Mouse (Mus musculus): Measurements from ENCODE around the gene Hist2h2aa1. TPM values are rescaled to one million over a fixed set of nuclear protein-coding genes. Genes with fewer than 3 reads are reported as not detected.
"Not testable (repeated sequence)": the region's sequence is repeated elsewhere in the genome, so short reads cannot be mapped to it uniquely, and the experiment has no call there.

Gene Hist2h2aa1
- polyA plus RNA-seq, 1 experiment from 2014 or later: 15.5 TPM

DNA sequence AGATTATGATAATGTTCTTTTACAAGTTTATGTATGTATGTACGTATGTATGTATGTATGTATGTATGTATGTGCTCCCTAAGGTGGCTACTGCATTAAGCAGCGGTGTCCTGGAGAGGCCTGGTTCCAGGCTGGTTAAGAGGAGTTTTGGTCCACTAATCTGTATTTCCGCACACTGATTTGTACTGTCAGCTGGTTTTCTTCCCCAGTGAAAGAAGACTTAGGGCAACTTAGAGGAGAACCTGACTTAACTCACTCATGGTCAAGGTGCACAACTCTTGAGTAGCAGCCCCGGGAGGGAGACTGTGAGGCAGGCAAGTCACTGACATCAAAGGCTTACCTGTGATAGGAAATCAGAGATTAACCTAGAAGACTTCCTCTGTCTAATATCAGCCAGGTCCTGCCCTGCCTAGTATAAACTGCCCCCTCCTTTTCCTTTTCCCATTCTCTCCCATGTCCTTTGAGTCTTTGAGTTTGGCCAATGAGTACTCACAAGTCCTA lies 8.4 kb upstream of the Hist2h2aa1 start:
- ATAC-seq (ENCODE audit: insufficient number of reproducible peaks, low FRiP score, low TSS enrichment, low read depth) (no peak), DNase-seq (ENCODE audit: low spot score) (no peak)
- H3K27me3 ChIP-seq (ENCODE audit: control insufficient read depth, insufficient read depth, low read length): no peaks in the 10 kb centered on the region
- H3K9me3 ChIP-seq (ENCODE audit: control insufficient read depth, low read length): no peaks in the 10 kb centered on the region
- H3K4me1 ChIP-seq (ENCODE audit: control insufficient read depth, insufficient read depth, low read length): 0 out of 2 replicates have a peak, but pooled peaks cover 5% of the 10 kb centered on the region
- 83% methylated on average over 4 of the region's 4 CpGs for WGBS
- peak overlapping the region; percentile 40 for H3K4me3 ChIP-seq (ENCODE audit: low read depth, low read length)
- H3K27ac ChIP-seq (replicated peaks; ENCODE audit: low read depth, low read length): peak overlapping the region; percentile 89
- H3K36me3 ChIP-seq (ENCODE audit: control insufficient read depth, insufficient read depth, low read length): no peaks in the 10 kb centered on the region
- H3K9ac ChIP-seq (ENCODE audit: low read length): peak overlapping the region; percentile 78; the same call in 1 of the 2 replicates
- H3K4me2 ChIP-seq (ENCODE audit: low read depth, severe bottlenecking): peak overlapping the region; percentile 60

DNA sequence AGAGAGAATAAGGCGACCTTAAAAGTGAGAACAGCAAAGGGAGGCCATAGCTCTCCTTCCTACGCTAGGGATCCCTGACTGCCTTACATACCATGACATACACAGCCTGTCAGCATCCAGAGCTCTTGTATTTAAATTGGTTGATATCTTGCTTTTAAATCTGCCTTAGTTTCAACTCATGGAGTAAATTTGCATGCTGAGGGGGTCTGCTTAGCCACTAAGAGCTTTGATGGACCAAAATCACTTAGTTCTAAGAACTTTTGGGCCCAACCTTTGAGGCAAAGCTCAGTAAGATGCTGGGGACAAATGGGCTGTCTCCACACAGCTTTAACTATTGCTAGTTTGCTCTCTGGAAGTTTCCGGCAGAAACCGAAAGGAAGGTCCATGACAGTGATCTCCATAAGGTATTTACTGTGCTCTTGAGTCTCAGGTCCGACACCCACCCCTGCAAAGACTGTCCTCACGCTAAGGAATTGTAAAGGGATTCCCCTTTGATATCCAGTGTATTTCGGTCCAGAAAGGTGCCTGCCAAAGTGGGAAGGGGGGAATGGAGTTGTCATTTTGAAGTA lies 7.9 kb upstream of the Hist2h2aa1 start:
- 27% methylated on average over 7 of the region's 7 CpGs for WGBS
- Histone ChIP-seq H3K27me3 (ENCODE audit: control insufficient read depth, insufficient read depth, low read length) (no peaks in the 10 kb centered on the region), H3K9me3 (ENCODE audit: control insufficient read depth, low read length) (no peaks in the 10 kb centered on the region), H3K4me3 (ENCODE audit: low read depth, low read length) (peak overlapping the region; percentile 40), H3K4me1 (ENCODE audit: control insufficient read depth, insufficient read depth, low read length) (0 out of 2 replicates have a peak, but pooled peaks cover 5% of the 10 kb centered on the region), H3K4me2 (ENCODE audit: low read depth, severe bottlenecking) (peak overlapping the region; percentile 60), H3K36me3 (ENCODE audit: control insufficient read depth, insufficient read depth, low read length) (no peaks in the 10 kb centered on the region), H3K9ac (ENCODE audit: low read length) (peak overlapping the region; percentile 78), H3K27ac (replicated peaks; ENCODE audit: low read depth, low read length) (peak overlapping the region; percentile 89)
- peak; percentile 61 for DNase-seq (ENCODE audit: low spot score)
- ATAC-seq (ENCODE audit: insufficient number of reproducible peaks, low FRiP score, low TSS enrichment, low read depth): no peak

DNA sequence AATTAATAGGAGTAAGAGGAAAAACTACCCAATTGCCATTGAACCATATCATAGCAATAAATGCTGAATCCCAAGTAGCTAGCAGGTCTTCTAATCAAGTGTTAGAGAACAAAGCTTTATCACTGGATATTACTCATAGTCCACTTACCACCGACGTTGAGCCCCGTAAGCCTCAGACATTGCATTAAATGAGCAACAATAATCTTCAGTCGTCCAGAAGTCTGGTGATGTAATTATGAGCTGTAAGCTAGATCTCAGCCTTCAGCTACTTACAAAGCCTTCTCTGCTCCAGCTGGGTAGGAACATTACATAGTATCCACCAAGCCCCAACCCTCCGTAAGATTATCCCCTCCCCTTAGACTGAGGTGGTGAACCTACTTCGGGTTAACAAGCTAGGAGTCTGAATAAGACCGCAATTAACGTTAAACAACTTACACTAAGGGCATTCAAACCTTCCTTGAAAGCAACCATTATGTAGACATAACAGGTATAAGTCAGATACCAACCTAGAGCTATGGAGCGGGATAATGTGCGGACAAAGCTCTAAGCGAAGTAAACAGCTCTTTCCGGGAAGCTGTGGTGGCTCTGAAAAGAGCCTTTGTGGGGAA lies 7.3 kb upstream of the Hist2h2aa1 start:
- H3K4me3 ChIP-seq (ENCODE audit: low read depth, low read length): peak overlapping the region; percentile 40
- peak overlapping the region; percentile 89 for H3K27ac ChIP-seq (replicated peaks; ENCODE audit: low read depth, low read length)
- H3K9ac ChIP-seq (ENCODE audit: low read length): peak overlapping the region; percentile 78
- ATAC-seq (ENCODE audit: insufficient number of reproducible peaks, low FRiP score, low TSS enrichment, low read depth): no peak
- no peaks in the 10 kb centered on the region for H3K36me3 ChIP-seq (ENCODE audit: control insufficient read depth, insufficient read depth, low read length)
- H3K9me3 ChIP-seq (ENCODE audit: control insufficient read depth, low read length): no peaks in the 10 kb centered on the region
- peak; percentile 63 for DNase-seq (ENCODE audit: low spot score)
- WGBS: under 1% methylated on average over 12 of the region's 12 CpGs
- peak overlapping the region; percentile 60 for H3K4me2 ChIP-seq (ENCODE audit: low read depth, severe bottlenecking)
- no peaks in the 10 kb centered on the region for H3K27me3 ChIP-seq (ENCODE audit: control insufficient read depth, insufficient read depth, low read length)
- 0 out of 2 replicates have a peak, but pooled peaks cover 7% of the 10 kb centered on the region for H3K4me1 ChIP-seq (ENCODE audit: control insufficient read depth, insufficient read depth, low read length)

DNA sequence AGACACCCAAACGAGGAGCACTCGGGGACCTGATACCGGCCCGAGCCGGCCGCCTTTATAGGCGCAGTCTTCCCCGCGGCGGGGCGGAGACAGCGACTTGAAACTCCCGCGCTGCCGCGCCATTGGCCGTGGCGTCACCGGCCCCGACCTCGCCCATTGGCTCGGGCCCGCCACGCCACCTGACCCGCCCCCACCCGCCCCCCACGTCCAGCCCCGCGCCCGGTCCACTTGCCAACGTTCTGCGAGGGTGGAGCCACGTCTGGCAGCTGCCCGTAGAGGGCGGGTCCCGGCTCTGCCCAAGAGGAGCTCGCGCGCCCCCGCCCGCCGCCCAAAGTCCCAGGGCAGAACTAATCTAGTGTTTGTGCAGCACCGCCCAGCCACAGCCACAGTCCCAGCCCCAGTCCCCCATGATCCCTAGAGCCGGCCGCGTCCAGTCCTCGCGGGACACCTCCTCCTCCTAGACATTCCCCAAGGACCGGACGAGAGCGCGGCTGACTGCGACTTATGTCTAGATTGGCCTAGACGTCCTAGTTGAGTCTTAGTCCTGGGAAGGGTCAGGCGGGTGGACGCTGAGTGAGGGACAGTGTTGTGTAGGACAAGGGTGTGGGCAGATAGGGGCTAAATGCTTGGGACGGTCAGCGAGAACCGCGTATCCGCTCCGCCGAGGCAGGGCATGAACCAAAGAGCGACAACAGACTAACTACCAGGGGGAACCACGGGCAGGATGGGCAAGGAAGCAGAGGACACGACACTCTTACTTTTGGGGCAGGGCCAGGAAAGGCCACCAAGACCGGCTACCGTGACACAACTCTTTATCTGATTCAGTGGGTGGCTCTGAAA lies 6.1 kb upstream of the Hist2h2aa1 start, which contains the start of gene Hist2h3c2:
TSS of gene Hist2h3c2 (minus strand) at position 174 of the 840 bp plus-strand sequence.
- H3K36me3 ChIP-seq (ENCODE audit: control insufficient read depth, insufficient read depth, low read length): not testable (repeated sequence)

DNA sequence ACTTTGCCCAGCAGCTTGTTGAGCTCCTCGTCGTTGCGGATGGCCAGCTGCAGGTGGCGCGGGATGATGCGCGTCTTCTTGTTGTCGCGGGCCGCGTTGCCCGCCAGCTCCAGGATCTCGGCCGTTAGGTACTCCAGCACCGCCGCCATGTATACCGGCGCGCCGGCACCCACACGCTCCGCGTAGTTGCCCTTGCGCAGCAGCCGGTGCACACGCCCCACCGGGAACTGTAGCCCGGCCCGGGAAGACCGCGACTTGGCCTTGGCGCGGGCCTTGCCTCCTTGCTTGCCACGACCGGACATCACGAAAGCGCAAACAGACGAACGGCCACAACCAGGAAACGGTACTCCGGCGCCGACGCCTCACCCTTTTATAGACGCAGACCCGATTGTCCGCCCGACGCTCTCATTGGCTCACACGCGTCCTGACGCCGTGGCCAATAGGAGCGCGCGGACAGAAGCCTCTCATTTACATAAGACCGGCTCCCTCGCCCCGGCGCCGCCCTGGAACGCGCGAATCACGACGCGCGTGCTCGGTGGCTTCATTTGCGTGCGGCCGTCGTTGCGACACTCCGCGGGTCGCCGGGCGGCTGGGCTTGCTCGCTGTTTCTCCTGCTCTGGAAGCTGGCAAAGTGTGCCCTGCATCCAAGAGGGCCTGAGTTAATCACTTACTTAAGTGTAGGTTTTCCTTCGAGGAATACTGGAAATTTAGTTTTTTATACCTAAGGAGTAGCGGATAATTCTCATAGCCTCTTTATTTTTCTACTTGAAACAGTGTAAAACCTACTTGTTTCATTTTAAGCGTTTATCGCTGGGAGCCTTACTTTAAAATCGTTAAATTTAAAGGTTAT lies 5.1 kb upstream of the Hist2h2aa1 start, which contains the start of gene Hist2h2aa2:
TSS of gene Hist2h2aa2 (minus strand) at position 328 of the 850 bp plus-strand sequence.
- Histone ChIP-seq H3K4me2 (ENCODE audit: low read depth, severe bottlenecking) (peak within 1 kb of the TSS; percentile 20; the same call in 1 of the 2 replicates), H3K4me1 (ENCODE audit: control insufficient read depth, insufficient read depth, low read length) (peaks cover 19% of the 10 kb centered on the region; the same call in 1 of the 2 replicates), H3K4me3 (ENCODE audit: low read depth, low read length) (peak within 1 kb of the TSS; percentile 24; the same call in 1 of the 2 replicates), H3K27ac (replicated peaks; ENCODE audit: low read depth, low read length) (peak within 1 kb of the TSS; percentile 79), H3K9ac (ENCODE audit: low read length) (peak within 1 kb of the TSS; percentile 35; the same call in 1 of the 2 replicates)
- H3K9me3 ChIP-seq (ENCODE audit: control insufficient read depth, low read length); H3K36me3 ChIP-seq (ENCODE audit: control insufficient read depth, insufficient read depth, low read length); H3K27me3 ChIP-seq (ENCODE audit: control insufficient read depth, insufficient read depth, low read length): not testable (repeated sequence)
- peak; percentile 80 for DNase-seq (ENCODE audit: low spot score)
- ATAC-seq (ENCODE audit: insufficient number of reproducible peaks, low FRiP score, low TSS enrichment, low read depth): peak; percentile 81
- WGBS: 7% methylated on average over 17 of the region's 85 CpGs

More for the DNA sequence above, 6.1 kb upstream of the Hist2h2aa1 start, which contains the start of gene Hist2h3c2:
- H3K27me3 ChIP-seq (ENCODE audit: control insufficient read depth, insufficient read depth, low read length); DNase-seq (ENCODE audit: low spot score); H3K9me3 ChIP-seq (ENCODE audit: control insufficient read depth, low read length): not testable (repeated sequence)
- H3K9ac ChIP-seq (ENCODE audit: low read length): peak within 1 kb of the TSS; percentile 78
- H3K27ac ChIP-seq (replicated peaks; ENCODE audit: low read depth, low read length): peak within 1 kb of the TSS; percentile 89
- WGBS: 0% methylated on average over 10 of the region's 68 CpGs
- peak within 1 kb of the TSS; percentile 60 for H3K4me2 ChIP-seq (ENCODE audit: low read depth, severe bottlenecking)
- ATAC-seq (ENCODE audit: insufficient number of reproducible peaks, low FRiP score, low TSS enrichment, low read depth): peak; percentile 91
- H3K4me3 ChIP-seq (ENCODE audit: low read depth, low read length): peak within 1 kb of the TSS; percentile 40
- H3K4me1 ChIP-seq (ENCODE audit: control insufficient read depth, insufficient read depth, low read length): peaks cover 17% of the 10 kb centered on the region; the same call in 1 of the 2 replicates

DNA sequence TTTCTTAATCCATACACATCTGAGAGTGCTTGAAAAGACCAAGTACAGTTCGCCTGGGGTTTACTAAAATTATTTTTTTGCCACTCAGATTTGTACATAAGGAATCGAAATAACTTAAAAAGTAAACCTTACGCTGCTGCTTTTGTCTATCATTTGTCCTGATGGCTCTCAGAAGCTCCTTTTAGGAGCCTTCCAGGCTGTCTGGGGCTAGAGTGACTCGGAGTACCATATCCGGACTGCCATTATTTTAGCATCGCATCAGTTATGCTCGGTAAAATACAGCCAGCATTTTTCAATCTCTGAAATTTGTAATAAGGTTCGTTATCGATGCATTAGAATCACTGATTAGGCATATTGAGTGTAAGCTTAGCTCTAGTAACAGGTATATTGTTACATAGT lies 4.5 kb upstream of the Hist2h2aa1 start:
- DNase-seq (ENCODE audit: low spot score) (no peak), ATAC-seq (ENCODE audit: insufficient number of reproducible peaks, low FRiP score, low TSS enrichment, low read depth) (no peak)
- Histone ChIP-seq H3K27me3 (ENCODE audit: control insufficient read depth, insufficient read depth, low read length) (no peaks in the 10 kb centered on the region), H3K9ac (ENCODE audit: low read length) (peak overlapping the region; percentile 35; the same call in 1 of the 2 replicates), H3K4me2 (ENCODE audit: low read depth, severe bottlenecking) (peak overlapping the region; percentile 20; the same call in 1 of the 2 replicates), H3K36me3 (ENCODE audit: control insufficient read depth, insufficient read depth, low read length) (no peaks in the 10 kb centered on the region), H3K4me1 (ENCODE audit: control insufficient read depth, insufficient read depth, low read length) (peaks cover 19% of the 10 kb centered on the region; the same call in 1 of the 2 replicates), H3K9me3 (ENCODE audit: control insufficient read depth, low read length) (no peaks in the 10 kb centered on the region), H3K27ac (replicated peaks; ENCODE audit: low read depth, low read length) (peak overlapping the region; percentile 79), H3K4me3 (ENCODE audit: low read depth, low read length) (no peak overlapping the region)
- 81% methylated on average over 9 of the region's 9 CpGs for WGBS

DNA sequence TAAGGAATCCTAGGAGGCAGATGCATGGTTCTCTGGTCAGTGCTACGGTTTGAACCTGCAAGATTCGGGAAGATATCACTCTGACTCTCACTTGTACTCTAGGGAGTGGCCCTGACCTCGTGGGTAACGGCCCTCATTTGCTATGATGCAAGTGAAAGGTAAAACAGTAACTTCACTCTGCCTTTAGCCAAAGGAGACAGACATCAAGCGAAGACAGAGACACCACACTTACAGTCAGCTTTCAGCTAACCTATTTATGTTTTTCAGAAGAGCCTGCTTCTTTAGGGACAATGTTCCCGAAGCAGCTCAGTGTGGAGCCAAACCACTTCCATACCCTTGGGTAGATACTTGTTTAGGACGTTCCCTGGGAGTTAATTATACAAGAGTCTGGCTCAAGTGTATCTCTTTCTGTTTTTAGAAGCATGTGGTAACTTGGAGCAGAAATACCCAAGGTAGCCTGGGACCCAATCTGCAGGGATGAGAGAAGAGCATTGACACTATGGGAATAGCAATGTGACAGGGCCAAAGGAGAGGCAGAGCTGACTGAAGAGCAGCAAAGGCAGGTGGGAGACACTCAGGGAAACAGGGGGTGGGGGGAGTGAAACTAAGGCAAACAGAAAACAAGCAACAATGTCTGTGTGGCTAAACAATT lies 1.2 kb upstream of the Hist2h2aa1 start:
- no peak for DNase-seq (ENCODE audit: low spot score)
- Histone ChIP-seq H3K4me2 (ENCODE audit: low read depth, severe bottlenecking) (0 out of 2 replicates have a peak overlapping the region, but pooled peaks have one; percentile 23), H3K27me3 (ENCODE audit: control insufficient read depth, insufficient read depth, low read length) (no peaks in the 10 kb centered on the region), H3K4me1 (ENCODE audit: control insufficient read depth, insufficient read depth, low read length) (peaks cover 23% of the 10 kb centered on the region), H3K4me3 (ENCODE audit: low read depth, low read length) (0 out of 2 replicates have a peak overlapping the region, but pooled peaks have one; percentile 5), H3K9me3 (ENCODE audit: control insufficient read depth, low read length) (no peaks in the 10 kb centered on the region), H3K27ac (replicated peaks; ENCODE audit: low read depth, low read length) (peak overlapping the region; percentile 98), H3K9ac (ENCODE audit: low read length) (peak overlapping the region; percentile 39), H3K36me3 (ENCODE audit: control insufficient read depth, insufficient read depth, low read length) (no peaks in the 10 kb centered on the region)
- 85% methylated on average over 7 of the region's 7 CpGs for WGBS
- no peak for ATAC-seq (ENCODE audit: insufficient number of reproducible peaks, low FRiP score, low TSS enrichment, low read depth)

All from limb, embryonic 11.5 days (tissue).